Mouse (Mus musculus): ENCODE results near the gene Mapk6. TPM values are rescaled to one million over a fixed set of nuclear protein-coding genes. Genes with fewer than 3 reads are reported as not detected.

Gene Mapk6
- polyA plus RNA-seq, 1 experiment from 2014 or later: 15.4 TPM

DNA sequence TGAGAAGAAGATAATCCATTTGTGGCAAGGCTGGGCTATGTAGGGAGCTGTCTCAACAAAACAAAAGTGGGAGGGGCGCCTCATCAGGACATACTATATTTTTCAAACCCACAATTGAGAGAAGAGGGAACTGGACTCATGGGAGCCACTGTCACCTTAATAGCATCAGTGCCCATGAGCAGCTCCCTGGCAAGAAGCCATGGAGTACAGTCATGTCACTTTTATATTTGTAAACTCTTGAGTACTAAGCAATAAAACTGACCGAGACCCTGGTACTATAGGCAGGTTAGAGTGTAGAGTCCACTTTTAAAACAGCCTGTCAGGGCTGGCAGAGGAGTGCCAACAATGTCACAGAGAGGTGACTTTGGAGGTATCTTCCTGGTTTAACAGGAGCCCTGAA is 3.7 kb downstream of the Mapk6 start:
- no peaks in the 10 kb centered on the region for H3K36me3 ChIP-seq (replicated peaks)
- no peaks in the 10 kb centered on the region for H3K27me3 ChIP-seq
- 70% methylated on average over 2 of the region's 2 CpGs for WGBS (ENCODE audit: insufficient replicate concordance)
- no peak overlapping the region for H3K4me2 ChIP-seq
- peaks cover 59% of the 10 kb centered on the region for H3K4me1 ChIP-seq (replicated peaks)
- H3K9ac ChIP-seq: no peak overlapping the region
- H3K4me3 ChIP-seq (replicated peaks): no peak overlapping the region
- no peak for ATAC-seq (ENCODE audit: insufficient read depth)
- H3K27ac ChIP-seq (replicated peaks): no peak overlapping the region
- no peaks in the 10 kb centered on the region for H3K9me3 ChIP-seq (replicated peaks)

DNA sequence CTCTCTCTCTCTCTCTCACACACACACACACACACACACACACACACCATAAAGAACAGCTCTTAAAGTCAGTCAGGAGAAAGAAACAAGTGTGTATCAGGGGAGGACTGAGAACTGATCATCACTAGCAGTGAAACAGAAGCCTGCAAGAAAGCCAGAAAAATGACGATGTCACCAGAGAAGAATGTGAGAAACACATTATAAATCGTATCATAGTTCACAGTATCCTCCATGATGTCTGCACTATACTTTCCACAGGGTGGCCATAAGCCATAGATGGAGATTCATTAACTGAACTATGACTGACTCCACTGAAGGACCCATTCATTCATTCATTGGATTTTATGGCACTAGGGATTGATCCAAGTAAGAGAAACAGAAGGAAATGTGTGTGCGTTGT is 6.3 kb downstream of the Mapk6 start:
- Histone ChIP-seq H3K27ac (replicated peaks) (no peak overlapping the region), H3K9ac (no peak overlapping the region), H3K4me3 (replicated peaks) (no peak overlapping the region), H3K9me3 (replicated peaks) (no peaks in the 10 kb centered on the region), H3K4me1 (replicated peaks) (peaks cover 36% of the 10 kb centered on the region), H3K4me2 (no peak overlapping the region), H3K27me3 (no peaks in the 10 kb centered on the region), H3K36me3 (replicated peaks) (no peaks in the 10 kb centered on the region)
- 74% methylated on average over 3 of the region's 3 CpGs for WGBS (ENCODE audit: insufficient replicate concordance)
- no peak for ATAC-seq (ENCODE audit: insufficient read depth)

DNA sequence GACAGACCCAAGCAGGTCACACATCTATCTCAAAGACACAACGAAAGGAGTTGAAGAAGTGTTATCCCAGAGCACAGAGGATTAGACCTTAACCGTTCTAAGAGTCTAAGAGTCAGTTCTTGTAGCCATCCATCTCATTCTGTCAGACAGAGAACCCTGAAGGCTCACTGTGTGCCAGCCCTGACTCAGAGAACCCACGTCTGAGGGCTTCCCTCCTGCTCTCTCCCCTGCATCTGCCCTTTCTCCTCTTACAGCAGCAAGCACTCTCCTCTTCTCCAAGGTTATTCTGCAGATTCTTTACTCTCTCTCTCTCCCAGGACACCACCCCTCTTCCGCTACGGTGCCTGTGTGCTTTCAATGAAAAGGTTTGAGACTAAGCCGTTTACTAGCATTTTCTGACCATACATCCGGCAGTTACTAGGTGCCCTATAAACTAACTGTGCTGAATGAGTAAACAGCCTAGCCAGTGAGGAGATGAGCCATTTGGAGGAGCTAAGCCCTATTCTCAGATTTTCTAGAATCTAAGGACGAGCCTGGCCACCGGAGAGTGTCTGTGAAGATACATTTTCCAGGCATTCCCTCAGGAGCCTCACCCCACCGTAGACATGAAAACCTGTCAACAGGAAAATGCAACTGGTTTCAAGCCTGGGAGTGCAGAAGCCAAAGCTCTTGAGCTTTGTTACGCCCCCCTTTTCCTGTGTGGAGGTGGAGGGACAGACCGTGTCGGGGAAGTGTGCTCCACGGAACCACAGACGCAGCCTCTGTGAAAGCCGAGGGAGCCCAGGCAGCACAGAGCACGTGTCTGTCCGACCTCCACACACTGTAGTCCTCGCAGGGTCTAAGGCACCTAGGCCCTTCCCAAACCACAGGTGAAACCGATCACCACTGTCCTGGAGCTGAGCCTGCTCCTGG is 8.0 kb downstream of the Mapk6 start:
- Histone ChIP-seq H3K9ac (no peak overlapping the region), H3K4me3 (replicated peaks) (no peak overlapping the region), H3K4me2 (no peak overlapping the region), H3K27me3 (no peaks in the 10 kb centered on the region), H3K36me3 (replicated peaks) (peaks cover 9% of the 10 kb centered on the region), H3K4me1 (replicated peaks) (peaks cover 26% of the 10 kb centered on the region), H3K9me3 (replicated peaks) (no peaks in the 10 kb centered on the region), H3K27ac (replicated peaks) (no peak overlapping the region)
- WGBS (ENCODE audit: insufficient replicate concordance): 43% methylated on average over 20 of the region's 20 CpGs
- ATAC-seq (ENCODE audit: insufficient read depth): no peak; the same call in 1 of the 2 replicates

DNA sequence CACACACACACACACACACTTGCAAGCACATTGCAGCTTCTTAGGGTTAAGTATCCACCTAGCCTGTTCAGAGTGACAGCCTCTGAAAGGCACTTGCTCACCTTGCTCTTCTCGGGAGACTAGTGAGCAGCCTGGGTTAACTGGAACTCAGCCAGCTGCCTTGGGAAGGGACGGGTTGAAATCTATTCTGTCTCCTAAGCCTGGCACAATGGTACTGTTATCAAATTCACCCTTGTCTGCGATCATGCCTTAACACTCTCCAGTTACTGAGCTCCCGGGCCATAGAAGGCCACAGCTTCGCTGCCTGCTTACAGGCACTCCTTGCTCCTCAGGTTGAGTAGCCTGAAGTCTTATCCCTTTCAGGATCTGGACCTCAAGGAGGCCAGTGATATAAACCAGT is 9.2 kb downstream of the Mapk6 start:
- no peak overlapping the region for H3K9ac ChIP-seq
- no peak overlapping the region for H3K27ac ChIP-seq (replicated peaks)
- no peaks in the 10 kb centered on the region for H3K27me3 ChIP-seq
- peaks cover 26% of the 10 kb centered on the region for H3K4me1 ChIP-seq (replicated peaks)
- no peak for ATAC-seq (ENCODE audit: insufficient read depth)
- H3K36me3 ChIP-seq (replicated peaks): peaks cover 16% of the 10 kb centered on the region
- no peaks in the 10 kb centered on the region for H3K9me3 ChIP-seq (replicated peaks)
- 28% methylated on average over 5 of the region's 5 CpGs for WGBS (ENCODE audit: insufficient replicate concordance)
- H3K4me2 ChIP-seq: no peak overlapping the region
- no peak overlapping the region for H3K4me3 ChIP-seq (replicated peaks)

DNA sequence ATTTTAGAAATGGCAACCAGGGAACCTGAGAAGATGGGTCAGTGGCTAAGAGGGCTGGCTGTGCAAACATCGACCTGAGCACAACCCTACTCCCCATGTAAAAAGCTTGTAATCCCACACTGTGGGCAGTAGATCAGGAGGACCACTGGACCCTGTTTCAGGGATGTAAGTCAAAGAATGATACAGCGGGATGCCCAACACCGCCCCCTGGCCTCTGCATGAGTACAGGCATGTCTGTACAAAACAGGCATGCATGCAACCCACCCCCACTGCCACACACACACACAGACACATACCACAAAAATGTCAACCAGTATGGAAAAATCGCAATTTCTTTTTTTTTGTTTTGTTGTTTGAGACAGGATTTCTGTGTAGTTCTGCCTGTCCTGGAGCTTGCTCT is 10.7 kb downstream of the Mapk6 start:
- Histone ChIP-seq H3K9me3 (replicated peaks) (no peaks in the 10 kb centered on the region), H3K4me2 (no peak overlapping the region), H3K4me1 (replicated peaks) (peaks cover 14% of the 10 kb centered on the region; the same call in 1 of the 2 replicates), H3K36me3 (replicated peaks) (peaks cover 27% of the 10 kb centered on the region), H3K27me3 (no peaks in the 10 kb centered on the region), H3K4me3 (replicated peaks) (no peak overlapping the region), H3K27ac (replicated peaks) (no peak overlapping the region), H3K9ac (no peak overlapping the region)
- ATAC-seq (ENCODE audit: insufficient read depth): no peak
- 81% methylated on average over 4 of the region's 4 CpGs for WGBS (ENCODE audit: insufficient replicate concordance)

DNA sequence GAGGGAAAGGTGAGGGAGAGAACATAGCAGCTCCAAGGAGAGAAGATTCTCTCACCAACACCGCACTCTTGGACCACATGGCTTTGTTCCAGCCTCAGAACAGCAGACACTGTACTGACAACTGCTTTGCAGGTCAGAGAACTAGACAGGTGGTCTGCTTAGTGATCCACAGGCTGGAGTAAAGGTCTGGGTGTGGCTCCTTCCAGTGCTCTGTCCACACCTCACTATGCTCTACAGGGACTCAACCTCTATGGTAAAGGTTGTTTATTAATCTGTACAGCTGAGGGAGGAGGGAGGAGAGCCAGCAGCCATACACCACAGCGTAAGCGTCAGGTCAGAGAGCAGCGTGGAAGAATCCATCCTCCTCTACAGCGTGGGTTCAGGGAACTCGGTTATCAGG is 13.8 kb downstream of the Mapk6 start:
- Histone ChIP-seq H3K4me2 (no peak overlapping the region), H3K36me3 (replicated peaks) (peaks cover 53% of the 10 kb centered on the region), H3K9ac (no peak overlapping the region), H3K9me3 (replicated peaks) (no peaks in the 10 kb centered on the region), H3K4me1 (replicated peaks) (no peaks in the 10 kb centered on the region; the same call in 1 of the 2 replicates), H3K27ac (replicated peaks) (no peak overlapping the region), H3K27me3 (no peaks in the 10 kb centered on the region), H3K4me3 (replicated peaks) (no peak overlapping the region)
- 52% methylated on average over 6 of the region's 6 CpGs for WGBS (ENCODE audit: insufficient replicate concordance)
- no peak for ATAC-seq (ENCODE audit: insufficient read depth)

DNA sequence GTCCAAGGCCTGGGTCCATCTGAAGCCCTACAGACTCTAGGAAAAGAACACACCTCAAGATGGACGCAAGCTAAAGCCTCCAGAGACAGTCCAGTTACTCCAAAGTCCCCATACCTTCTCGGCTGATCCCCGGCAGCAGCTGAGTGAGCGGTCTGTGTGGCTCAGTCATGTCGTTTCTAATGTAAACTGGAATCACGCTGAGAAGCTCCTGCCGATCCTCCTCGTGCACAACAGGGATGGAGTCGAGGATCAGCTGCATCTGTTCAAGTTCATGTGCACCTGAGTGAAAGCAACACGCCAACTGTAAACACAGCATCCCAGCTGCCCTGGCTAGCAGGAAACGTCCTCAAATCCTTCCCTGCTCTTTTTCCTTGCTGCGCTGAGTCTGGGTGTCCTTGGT is 16.6 kb downstream of the Mapk6 start:
- ATAC-seq (ENCODE audit: insufficient read depth): no peak
- Histone ChIP-seq H3K4me3 (replicated peaks) (no peak overlapping the region), H3K27ac (replicated peaks) (no peak overlapping the region), H3K9me3 (replicated peaks) (no peaks in the 10 kb centered on the region), H3K27me3 (no peaks in the 10 kb centered on the region), H3K4me1 (replicated peaks) (no peaks in the 10 kb centered on the region), H3K9ac (no peak overlapping the region), H3K4me2 (no peak overlapping the region), H3K36me3 (replicated peaks) (peaks cover 76% of the 10 kb centered on the region)
- WGBS (ENCODE audit: insufficient replicate concordance): 78% methylated on average over 12 of the region's 12 CpGs

DNA sequence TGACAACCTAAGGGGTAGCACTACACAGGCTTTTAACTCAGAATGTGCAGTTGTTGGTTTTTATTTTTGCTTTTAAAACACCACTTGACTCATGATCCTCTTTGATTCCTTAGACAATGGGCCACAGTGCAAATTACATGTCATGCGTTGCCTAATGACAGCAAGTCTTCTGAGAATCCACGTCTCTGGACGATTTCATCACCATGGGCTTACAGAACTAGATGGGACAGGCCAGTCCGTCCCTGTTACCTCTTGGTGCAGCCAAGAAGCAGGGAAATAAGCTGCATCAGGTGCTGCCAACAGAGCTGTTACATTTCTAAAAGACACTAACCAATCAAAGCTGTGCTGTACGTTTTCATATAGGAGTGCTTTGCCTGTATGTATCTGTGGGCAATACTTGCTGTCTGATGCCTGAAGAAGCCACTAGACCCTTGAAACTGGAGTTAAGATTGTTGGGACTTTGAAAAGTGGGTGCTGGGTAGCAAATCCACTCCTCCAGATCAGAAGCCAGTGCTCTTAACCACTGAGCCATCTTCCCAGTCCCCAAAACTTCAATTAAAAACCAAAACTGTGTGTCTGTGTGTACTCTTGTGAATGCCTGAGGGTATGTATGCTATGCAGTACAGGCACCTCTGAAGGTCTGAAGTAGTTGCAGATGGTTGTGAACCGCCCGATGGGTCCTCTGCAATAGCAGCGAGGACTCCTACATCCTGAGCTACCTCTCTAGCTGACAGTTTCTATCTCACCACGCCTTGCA is 24.4 kb downstream of the Mapk6 start:
- ATAC-seq (ENCODE audit: insufficient read depth): no peak
- H3K9ac ChIP-seq: no peak overlapping the region
- H3K4me1 ChIP-seq (replicated peaks): no peaks in the 10 kb centered on the region
- H3K9me3 ChIP-seq (replicated peaks): no peaks in the 10 kb centered on the region
- no peak overlapping the region for H3K4me2 ChIP-seq
- 71% methylated on average over 9 of the region's 9 CpGs for WGBS (ENCODE audit: insufficient replicate concordance)
- no peaks in the 10 kb centered on the region for H3K27me3 ChIP-seq
- no peak overlapping the region for H3K4me3 ChIP-seq (replicated peaks)
- H3K36me3 ChIP-seq (replicated peaks): peaks cover 35% of the 10 kb centered on the region
- no peak overlapping the region for H3K27ac ChIP-seq (replicated peaks)

DNA sequence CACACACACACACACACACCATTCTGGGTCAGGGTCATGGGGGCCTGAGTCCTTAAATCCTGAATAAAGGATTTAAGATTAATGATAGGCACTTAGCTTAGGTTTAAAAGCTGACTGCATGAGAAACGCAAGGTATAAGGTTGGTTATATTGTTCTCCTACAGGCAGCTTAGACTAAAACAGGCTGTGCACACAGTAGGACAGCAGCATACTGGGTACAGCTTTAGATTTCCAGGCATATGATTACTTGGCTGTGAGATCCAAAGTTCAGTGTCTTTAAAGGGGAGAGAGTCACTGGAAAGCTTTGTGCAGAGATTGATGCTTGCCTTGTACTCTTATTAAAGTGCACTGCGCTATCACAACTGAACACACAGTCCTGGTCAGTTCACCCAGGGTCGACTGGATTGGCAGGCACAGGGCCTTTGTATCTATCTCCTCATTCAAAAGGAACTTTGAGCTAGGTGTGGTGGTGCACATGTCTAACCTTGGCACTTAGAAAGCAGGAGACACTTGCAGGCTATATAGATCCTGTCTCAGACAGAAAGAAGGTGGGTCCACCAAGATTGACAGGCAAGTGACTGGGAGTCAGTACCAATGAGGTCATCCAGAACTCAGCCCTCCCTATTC is 25.4 kb downstream of the Mapk6 start:
- Histone ChIP-seq H3K27ac (replicated peaks) (no peak overlapping the region), H3K4me3 (replicated peaks) (no peak overlapping the region), H3K36me3 (replicated peaks) (peaks cover 28% of the 10 kb centered on the region), H3K27me3 (no peaks in the 10 kb centered on the region), H3K4me1 (replicated peaks) (no peaks in the 10 kb centered on the region), H3K9me3 (replicated peaks) (no peaks in the 10 kb centered on the region), H3K9ac (no peak overlapping the region), H3K4me2 (no peak overlapping the region)
- WGBS (ENCODE audit: insufficient replicate concordance): 62% methylated on average over 3 of the region's 3 CpGs
- no peak for ATAC-seq (ENCODE audit: insufficient read depth)

DNA sequence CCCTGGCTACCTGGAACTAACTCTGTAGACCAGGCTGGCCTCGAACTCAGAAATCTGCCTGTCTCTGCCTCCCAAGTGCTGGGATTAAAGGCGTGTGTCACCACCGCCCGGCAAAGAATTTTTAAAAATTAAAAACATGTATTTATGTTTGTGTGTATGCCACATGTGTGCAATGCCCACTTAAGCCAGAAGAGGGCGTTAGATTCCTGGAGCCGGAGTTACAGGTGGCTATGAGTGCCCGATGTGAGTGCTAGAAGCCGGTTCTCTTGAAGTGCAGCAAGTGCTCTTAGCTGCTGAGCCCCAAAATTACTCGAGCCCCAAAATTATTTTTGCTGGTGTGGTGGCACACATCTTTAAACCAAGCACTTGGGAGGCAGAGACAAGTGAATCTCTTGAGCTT is 26.0 kb downstream of the Mapk6 start:
- no peak overlapping the region for H3K4me3 ChIP-seq (replicated peaks)
- H3K9me3 ChIP-seq (replicated peaks): no peaks in the 10 kb centered on the region
- H3K27ac ChIP-seq (replicated peaks): no peak overlapping the region
- no peak overlapping the region for H3K4me2 ChIP-seq
- H3K27me3 ChIP-seq: no peaks in the 10 kb centered on the region
- peaks cover 21% of the 10 kb centered on the region for H3K36me3 ChIP-seq (replicated peaks)
- H3K4me1 ChIP-seq (replicated peaks): no peaks in the 10 kb centered on the region
- no peak for ATAC-seq (ENCODE audit: insufficient read depth)
- 68% methylated on average over 9 of the region's 9 CpGs for WGBS (ENCODE audit: insufficient replicate concordance)
- H3K9ac ChIP-seq: no peak overlapping the region

DNA sequence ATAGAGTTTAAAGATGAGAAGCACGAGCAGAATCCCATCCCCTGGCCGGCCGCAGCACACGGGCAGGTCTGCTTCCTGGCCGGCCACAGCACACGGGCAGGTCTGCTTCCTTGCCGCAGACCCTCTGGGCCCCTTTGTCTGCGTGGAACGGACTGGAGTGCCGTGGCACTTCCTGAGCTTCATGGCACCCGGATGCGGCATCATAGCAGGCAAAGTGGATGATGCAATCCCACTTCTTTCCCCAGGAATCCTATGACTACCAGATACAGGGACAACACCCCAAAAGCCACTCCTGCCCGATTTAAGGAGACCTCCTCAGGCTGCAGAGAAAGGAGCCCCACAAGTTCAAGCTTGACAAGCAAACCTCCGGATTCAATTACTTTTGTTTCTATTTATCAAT is 27.0 kb downstream of the Mapk6 start:
- WGBS (ENCODE audit: insufficient replicate concordance): 82% methylated on average over 14 of the region's 14 CpGs
- no peaks in the 10 kb centered on the region for H3K4me1 ChIP-seq (replicated peaks)
- H3K27ac ChIP-seq (replicated peaks): no peak overlapping the region
- H3K36me3 ChIP-seq (replicated peaks): peaks cover 16% of the 10 kb centered on the region
- H3K4me2 ChIP-seq: no peak overlapping the region
- no peak overlapping the region for H3K4me3 ChIP-seq (replicated peaks)
- no peak overlapping the region for H3K9ac ChIP-seq
- H3K9me3 ChIP-seq (replicated peaks): no peaks in the 10 kb centered on the region
- H3K27me3 ChIP-seq: no peaks in the 10 kb centered on the region
- no peak for ATAC-seq (ENCODE audit: insufficient read depth)

Measured in liver, embryonic 15.5 days (tissue).